Comparison of ENCODE assay signal across 8 mouse cellular contexts in genomic region chr10:59222271-59223101, GRCm38 (mm10). TPM values are rescaled to one million over a fixed set of nuclear protein-coding genes. Genes with fewer than 3 reads are reported as not detected.
DNase-seq lines count a peak whose midpoint lies in the region; ATAC-seq and TF ChIP-seq lines count a peak whose summit lies in the region.

No protein-coding gene starts in this region.

- no peaks in the 10 kb centered on the region for H3K9me3 ChIP-seq in forebrain, embryonic 10.5 days
- H3K9me3 ChIP-seq in heart, embryonic 16.5 days (replicated peaks; ENCODE audit: control insufficient read depth, low read length) = no peaks in the 10 kb centered on the region
- H3K9me3 ChIP-seq in neural tube, embryonic 12.5 days = no peaks in the 10 kb centered on the region

- no peak for TF ChIP-seq POLR2A in bone marrow, adult 2 months (IDR thresholded peaks at IDR 0.05; ENCODE audit: borderline replicate concordance, control insufficient read depth, low read depth, low read length)

- H3K36me3 ChIP-seq in forebrain, embryonic 10.5 days (replicated peaks) = peaks cover 20% of the 10 kb centered on the region
- H3K36me3 ChIP-seq in heart, embryonic 16.5 days (ENCODE audit: control insufficient read depth, insufficient read depth) = no peaks in the 10 kb centered on the region
- no peaks in the 10 kb centered on the region for H3K36me3 ChIP-seq in neural tube, embryonic 12.5 days

- H3K4me1 ChIP-seq in bone marrow, adult 2 months (ENCODE audit: control insufficient read depth, insufficient read depth, low read length) = no peaks in the 10 kb centered on the region
- H3K4me1 ChIP-seq in forebrain, embryonic 10.5 days = peaks cover 51% of the 10 kb centered on the region
- peaks cover 10% of the 10 kb centered on the region for H3K4me1 ChIP-seq in heart, embryonic 16.5 days (ENCODE audit: control insufficient read depth, insufficient read depth, low read length)
- peaks cover 18% of the 10 kb centered on the region for H3K4me1 ChIP-seq in neural tube, embryonic 12.5 days

- H3K4me3 ChIP-seq in bone marrow, adult 2 months (replicated peaks; ENCODE audit: control insufficient read depth, low read depth, low read length) = peak overlapping the region; percentile 91
- H3K4me3 ChIP-seq in forebrain, embryonic 10.5 days = peak overlapping the region; percentile 89
- H3K4me3 ChIP-seq in heart, embryonic 16.5 days (ENCODE audit: low read length) = peak overlapping the region; percentile 81
- peak overlapping the region; percentile 80 for H3K4me3 ChIP-seq in neural tube, embryonic 12.5 days

- peak overlapping the region; percentile 91 for H3K9ac ChIP-seq in heart, embryonic 16.5 days (ENCODE audit: low read length)
- H3K9ac ChIP-seq in neural tube, embryonic 12.5 days = peak overlapping the region; percentile 90

- DNase-seq in ES-CJ7 (ENCODE audit: low read depth, low spot score) = peak; percentile 16
- peak; percentile 44 for DNase-seq in forebrain, embryonic 10.5 days (ENCODE audit: extremely low spot score, low spot score)
- DNase-seq in kidney, postnatal 10 days = peak; percentile 42
- DNase-seq in lung, adult 18-20 months = peak; percentile 25
- peak; percentile 31 for DNase-seq in urinary bladder, postnatal 25 days (ENCODE audit: low spot score)

- 7% methylated on average over 49 of the region's 49 CpGs for WGBS in bone marrow, adult 2 months
- 5% methylated on average over 47 of the region's 49 CpGs for WGBS in forebrain, embryonic 10.5 days
- 2% methylated on average over 49 of the region's 49 CpGs for WGBS in heart, embryonic 16.5 days
- 3% methylated on average over 49 of the region's 49 CpGs for WGBS in neural tube, embryonic 12.5 days

- H3K4me2 ChIP-seq in heart, embryonic 16.5 days (ENCODE audit: low read depth, low read length) = peak overlapping the region; percentile 86
- peak overlapping the region; percentile 97 for H3K4me2 ChIP-seq in neural tube, embryonic 12.5 days (replicated peaks)

- no peak for TF ChIP-seq CTCF in bone marrow, adult 2 months (IDR thresholded peaks at IDR 0.05; ENCODE audit: control insufficient read depth, insufficient read depth, low read length)

- peak; percentile 2; the same call in 1 of the 2 replicates for ATAC-seq in heart, embryonic 16.5 days (replicated peaks; ENCODE audit: extremely low read depth, insufficient read depth, low FRiP score)
- peak; percentile 51 for ATAC-seq in neural tube, embryonic 12.5 days (ENCODE audit: low FRiP score, low read depth)

- H3K27ac ChIP-seq in bone marrow, adult 2 months (ENCODE audit: control insufficient read depth, insufficient read depth, low read depth, low read length, poor library complexity) = peak overlapping the region; percentile 85
- peak overlapping the region; percentile 98 for H3K27ac ChIP-seq in forebrain, embryonic 10.5 days
- H3K27ac ChIP-seq in heart, embryonic 16.5 days (ENCODE audit: low read length) = no peak overlapping the region
- no peak overlapping the region for H3K27ac ChIP-seq in neural tube, embryonic 12.5 days

- peaks cover 6% of the 10 kb centered on the region for H3K27me3 ChIP-seq in forebrain, embryonic 10.5 days (ENCODE audit: poor library complexity, severe bottlenecking)
- H3K27me3 ChIP-seq in heart, embryonic 16.5 days (ENCODE audit: control insufficient read depth, insufficient read depth, low read length) = no peaks in the 10 kb centered on the region
- H3K27me3 ChIP-seq in neural tube, embryonic 12.5 days (replicated peaks) = no peaks in the 10 kb centered on the region

RNA-seq across cellular contexts. Expression of gene Sowahc, which starts 0.7 kb away (rescaled TPM):
- polyA plus RNA-seq in bone marrow, adult 2 months (2011; ENCODE audit: insufficient read depth, insufficient read length, low replicate concordance, missing spikeins) = 1.1 and 3.1 TPM in 2 replicates
- 13.7 and 14.9 TPM in 2 replicates for polyA plus RNA-seq in forebrain, embryonic 10.5 days (2016; fragmentation: Nextera tagmentation; extraction: Ambion mirVana)
- polyA plus RNA-seq in heart, embryonic 16.5 days (2015; fragmentation: Nextera tagmentation; extraction: Ambion mirVana) = 2.8 and 3.7 TPM in 2 replicates
- 16.3 and 17.7 TPM in 2 replicates for polyA plus RNA-seq in neural tube, embryonic 12.5 days (2016; fragmentation: Nextera tagmentation; extraction: Ambion mirVana)

RNA-seq across cellular contexts. Expression of gene Sept10, which starts 0.8 kb away (rescaled TPM):
- 3.8 and 5.7 TPM in 2 replicates for polyA plus RNA-seq in bone marrow, adult 2 months (2011; ENCODE audit: insufficient read depth, insufficient read length, low replicate concordance, missing spikeins)
- polyA plus RNA-seq in forebrain, embryonic 10.5 days (2016; fragmentation: Nextera tagmentation; extraction: Ambion mirVana) = 30.6 and 31.9 TPM in 2 replicates
- 28.7 and 32.4 TPM in 2 replicates for polyA plus RNA-seq in heart, embryonic 16.5 days (2015; fragmentation: Nextera tagmentation; extraction: Ambion mirVana)
- polyA plus RNA-seq in neural tube, embryonic 12.5 days (2016; fragmentation: Nextera tagmentation; extraction: Ambion mirVana) = 26.3 and 27.1 TPM in 2 replicates

Comparison
In these comparisons a context has a peak if more than half of its experiments do, and no peak if none do; other contexts are left out.
1. H3K27ac ChIP-seq: peak in bone marrow, adult 2 months (single experiment) and forebrain, embryonic 10.5 days (single experiment); none in heart, embryonic 16.5 days (single experiment) and neural tube, embryonic 12.5 days (single experiment).
2. Peak in every context shown above with its lines, with median percentiles within 50 percentile points of each other: DNase-seq and H3K4me3 ChIP-seq.